Mouse (Mus musculus): ENCODE measurements around the gene N4bp3. TPM values are rescaled to one million over a fixed set of nuclear protein-coding genes. Genes with fewer than 3 reads are reported as not detected.
"Not testable (repeated sequence)": the region's sequence is repeated elsewhere in the genome, so short reads cannot be mapped to it uniquely, and the experiment has no call there.

N4bp3 gene
- total RNA-seq, 2 experiments from 2014 or later, result 8.7 to 12.2 TPM

DNA sequence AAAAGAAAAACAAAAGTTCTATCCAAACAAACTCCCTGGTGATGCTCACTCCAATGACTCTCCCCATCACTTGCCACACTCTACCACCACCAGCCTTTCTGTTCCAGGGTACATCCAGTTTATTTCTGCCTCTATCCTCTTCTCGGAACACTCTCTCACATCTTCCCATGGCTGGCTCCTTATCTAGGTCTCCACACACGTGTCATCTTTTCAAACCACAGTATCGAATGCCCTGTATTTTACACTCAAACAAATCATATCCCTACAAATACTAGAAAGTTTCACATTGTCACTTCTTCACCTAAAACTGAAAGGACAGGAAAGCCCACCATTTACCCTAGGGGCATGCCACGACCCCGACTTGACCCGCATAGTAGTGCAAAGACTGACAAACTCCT lies 15.5 kb downstream of the N4bp3 start:
- intact Hi-C loops (cut with DNase I; ENCODE audit: low total_unique reads), result no loop called here
- DNase-seq, result no peak

DNA sequence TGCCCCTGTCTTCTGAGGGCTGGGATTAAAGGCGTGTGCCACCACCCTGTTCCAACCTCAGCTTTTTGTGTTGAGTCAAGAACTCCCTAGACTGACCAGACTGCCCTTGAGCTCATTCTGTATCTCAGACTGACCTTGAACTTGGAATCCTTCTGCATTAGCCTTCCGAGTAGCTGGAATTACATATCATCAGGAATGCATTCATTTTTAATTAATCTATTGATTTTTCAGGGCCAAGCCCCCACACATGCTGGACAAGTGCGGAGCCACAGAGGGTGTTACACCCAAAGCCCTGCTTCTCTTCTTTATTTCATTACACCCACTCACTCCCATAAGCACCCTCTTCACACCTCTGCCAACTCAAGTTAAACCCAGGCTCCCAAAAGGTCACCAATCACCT lies 16.9 kb downstream of the N4bp3 start:
- intact Hi-C loops (cut with DNase I; ENCODE audit: low total_unique reads), result no loop called here
- no peak for DNase-seq

DNA sequence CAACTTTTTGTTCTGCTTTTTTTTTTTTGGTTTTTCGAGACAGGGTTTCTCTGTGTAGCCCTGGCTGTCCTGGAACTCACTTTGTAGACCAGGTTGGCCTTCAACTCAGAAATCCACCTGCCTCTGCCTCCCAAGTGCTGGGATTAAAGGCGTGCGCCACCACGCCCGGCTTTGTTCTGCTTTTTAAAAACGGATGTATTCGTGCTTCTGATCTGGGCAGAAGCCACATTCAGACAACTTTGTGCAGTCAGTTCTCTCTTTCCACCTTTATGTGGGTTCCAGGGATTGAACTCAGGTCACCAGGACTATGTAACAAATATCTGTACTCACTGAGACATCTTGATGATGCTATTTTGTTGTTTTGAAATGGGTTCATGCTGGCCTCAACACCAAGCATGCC lies 17.4 kb downstream of the N4bp3 start:
- DNase-seq, result not testable (repeated sequence)

DNA sequence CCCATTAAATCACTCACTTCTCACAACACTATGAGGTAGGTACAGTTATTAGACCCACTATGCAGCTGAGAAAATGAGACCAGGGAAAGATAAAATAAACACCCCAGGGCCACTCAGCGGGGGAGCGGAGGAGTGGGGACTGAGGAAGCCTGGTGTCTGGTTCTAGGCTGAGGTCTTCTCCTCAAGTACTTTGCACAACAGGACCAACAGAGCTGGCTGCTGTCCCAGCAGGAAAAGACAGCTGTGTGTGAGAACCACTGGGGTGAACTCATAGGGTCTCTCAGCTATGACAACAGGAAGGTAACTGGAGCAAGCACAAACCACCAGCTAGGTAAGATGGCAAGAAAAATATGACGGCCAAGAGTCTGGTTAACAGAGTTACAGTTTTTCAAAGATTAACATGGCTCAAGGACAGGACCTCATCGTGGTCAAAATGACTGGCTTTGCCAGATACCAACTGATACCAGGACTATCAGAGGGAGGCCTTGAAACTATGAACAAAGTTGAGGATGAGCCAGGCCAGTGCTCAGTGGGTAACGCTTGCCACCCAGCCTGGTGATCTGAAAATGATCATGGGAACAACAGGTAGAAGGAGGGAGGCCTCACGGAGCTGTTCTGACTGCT lies 18.4 kb downstream of the N4bp3 start:
- DNase-seq, result no peak
- intact Hi-C loops (cut with DNase I; ENCODE audit: low total_unique reads), result no loop called here

More for the DNA sequence above, 17.4 kb downstream of the N4bp3 start:
- intact Hi-C loops (cut with DNase I; ENCODE audit: low total_unique reads), result not testable (repeated sequence)

- DNase-seq, result no peak
- intact Hi-C loops (cut with DNase I; ENCODE audit: low total_unique reads), result no loop called here
Observed at GRCm38 (mm10) chr11:51629651-51630314, 20.9 kb downstream of the N4bp3 start.

GRCm38 (mm10) chr11:51627907-51628306 lies 22.7 kb downstream of the N4bp3 start:
- no peak for DNase-seq
- intact Hi-C loops (cut with DNase I; ENCODE audit: low total_unique reads), result no loop called here

DNA sequence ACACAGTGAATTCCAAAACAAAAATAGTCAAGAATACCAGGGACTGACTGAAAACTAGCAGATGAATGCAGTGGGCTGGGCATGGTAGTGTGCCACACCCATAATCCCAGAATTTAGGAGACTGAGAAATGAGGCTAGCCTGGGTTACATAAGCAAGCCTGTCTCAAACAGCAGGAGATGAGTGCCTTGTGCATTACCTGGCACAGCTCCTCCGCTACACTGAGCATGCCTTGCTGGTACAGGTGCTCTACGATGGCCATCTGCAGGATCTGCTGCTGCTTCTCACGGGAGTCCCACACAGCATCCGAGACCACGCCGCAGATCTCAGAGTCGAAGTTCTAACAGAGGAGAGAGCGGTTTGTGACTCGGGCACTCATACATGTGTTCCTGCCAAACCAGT lies 23.2 kb downstream of the N4bp3 start:
- intact Hi-C loops (cut with DNase I; ENCODE audit: low total_unique reads), result no loop called here
- no peak for DNase-seq

GRCm38 (mm10) chr11:51625187-51625820 lies 25.3 kb downstream of the N4bp3 start:
- intact Hi-C loops (cut with DNase I; ENCODE audit: low total_unique reads), result no loop called here
- no peak for DNase-seq

DNA sequence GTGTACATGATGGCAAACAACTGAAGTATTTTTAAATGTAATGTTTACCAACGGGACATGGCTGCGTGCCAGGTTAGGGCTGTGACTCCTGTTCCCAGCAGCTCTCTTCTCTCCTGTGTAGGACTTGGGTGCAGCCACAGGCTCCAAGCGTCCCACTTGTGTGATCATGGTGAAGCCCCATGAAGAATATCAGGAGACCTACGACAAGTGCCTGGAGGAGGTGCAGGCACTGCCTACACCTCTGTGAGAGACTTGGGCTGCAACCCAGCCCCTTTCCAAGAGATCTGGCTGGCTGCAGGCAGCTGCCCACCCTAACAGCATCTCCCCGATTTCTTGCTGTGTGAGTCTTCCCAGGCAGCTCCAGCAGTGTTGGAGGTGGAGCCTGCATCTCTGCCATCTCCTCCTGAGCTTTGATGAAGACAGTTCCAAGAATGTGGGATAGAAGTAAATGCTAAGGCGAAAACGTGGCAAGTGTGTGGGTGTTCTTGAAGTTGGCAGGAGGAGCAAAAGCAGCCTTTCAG lies 27.6 kb downstream of the N4bp3 start:
- intact Hi-C loops (cut with DNase I; ENCODE audit: low total_unique reads), result no loop called here
- DNase-seq, result no peak

GRCm38 (mm10) chr11:51621776-51622175 lies 28.9 kb downstream of the N4bp3 start:
- intact Hi-C loops (cut with DNase I; ENCODE audit: low total_unique reads), result no loop called here
- no peak for DNase-seq

DNA sequence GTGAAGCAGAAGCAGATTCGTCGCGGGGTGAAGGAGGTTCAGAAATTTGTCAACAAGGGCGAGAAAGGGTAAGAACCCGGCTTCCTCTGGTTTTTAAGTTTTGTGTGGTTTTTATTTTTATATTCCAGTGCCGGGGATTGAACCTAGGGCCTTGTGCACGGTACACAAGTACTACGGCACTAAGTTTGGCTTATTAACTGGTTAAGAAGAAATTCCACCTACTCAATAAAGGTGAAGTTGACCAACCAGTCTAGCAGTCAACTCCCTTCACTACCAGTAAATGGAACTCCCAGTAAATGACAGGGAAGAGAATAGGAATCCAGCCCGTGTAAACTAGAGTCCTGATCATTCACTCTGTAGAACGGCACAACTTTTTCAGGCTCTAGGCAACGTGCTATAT lies 30.6 kb downstream of the N4bp3 start:
- DNase-seq, result no peak
- intact Hi-C loops (cut with DNase I; ENCODE audit: low total_unique reads), result no loop called here

GRCm38 (mm10) chr11:51619409-51620060 lies 31.1 kb downstream of the N4bp3 start, which contains the start of gene Nhp2:
Gene Nhp2, plus strand, starts transcription at chr11:51619735.
- intact Hi-C loops (cut with DNase I; ENCODE audit: low total_unique reads), result loop anchor here (2.0 kb wide), 1 partner anchor 63 kb away; no protein-coding TSS in a partner anchor
- DNase-seq, result peak; percentile 93

GRCm38 (mm10) chr11:51618894-51619408 lies 31.7 kb downstream of the N4bp3 start:
- no peak for DNase-seq
- intact Hi-C loops (cut with DNase I; ENCODE audit: low total_unique reads), result loop anchor here (2.0 kb wide), 1 partner anchor 64 kb away; no protein-coding TSS in a partner anchor

DNA sequence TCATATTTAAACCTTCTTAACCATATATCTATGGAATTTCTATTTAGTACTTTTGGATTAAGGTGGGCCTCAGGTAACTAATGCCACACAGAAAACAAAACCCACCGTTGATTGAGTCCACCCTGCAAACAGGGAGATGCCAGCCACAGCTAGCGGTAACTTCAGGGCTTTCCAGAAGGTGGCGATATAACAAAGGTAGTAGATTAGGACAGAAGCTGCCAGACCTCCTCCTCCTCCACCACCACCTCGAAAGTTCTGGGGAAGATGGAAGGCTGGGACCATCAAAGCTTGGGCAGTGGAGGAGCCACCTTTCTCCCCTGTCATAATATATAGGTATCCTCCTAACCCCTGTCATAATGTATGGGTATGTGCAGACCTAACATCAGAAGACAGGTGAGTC lies 32.9 kb downstream of the N4bp3 start:
- peak; percentile 49 for DNase-seq
- intact Hi-C loops (cut with DNase I; ENCODE audit: low total_unique reads), result loop anchor here (2.0 kb wide), 1 partner anchor 65 kb away; no protein-coding TSS in a partner anchor

DNA sequence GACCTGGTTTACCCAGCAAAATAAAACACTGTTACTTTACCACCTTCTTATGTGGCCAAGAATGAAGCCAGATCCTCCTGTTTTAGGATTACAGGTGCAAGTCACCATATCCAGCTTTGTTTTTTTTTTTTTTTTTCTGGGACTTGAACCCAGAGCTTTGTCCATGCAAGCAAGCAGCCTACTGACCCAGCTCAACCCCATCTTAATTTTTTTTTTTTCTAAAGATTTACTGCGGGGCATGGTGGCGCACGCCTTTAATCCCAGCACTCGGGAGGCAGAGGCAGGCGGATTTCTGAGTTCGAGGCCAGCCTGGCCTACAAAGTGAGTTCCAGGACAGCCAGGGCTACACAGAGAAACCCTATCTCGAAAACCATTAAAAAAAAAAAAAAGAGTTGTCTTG lies 34.5 kb downstream of the N4bp3 start:
- intact Hi-C loops (cut with DNase I; ENCODE audit: low total_unique reads); DNase-seq: not testable (repeated sequence)

DNA sequence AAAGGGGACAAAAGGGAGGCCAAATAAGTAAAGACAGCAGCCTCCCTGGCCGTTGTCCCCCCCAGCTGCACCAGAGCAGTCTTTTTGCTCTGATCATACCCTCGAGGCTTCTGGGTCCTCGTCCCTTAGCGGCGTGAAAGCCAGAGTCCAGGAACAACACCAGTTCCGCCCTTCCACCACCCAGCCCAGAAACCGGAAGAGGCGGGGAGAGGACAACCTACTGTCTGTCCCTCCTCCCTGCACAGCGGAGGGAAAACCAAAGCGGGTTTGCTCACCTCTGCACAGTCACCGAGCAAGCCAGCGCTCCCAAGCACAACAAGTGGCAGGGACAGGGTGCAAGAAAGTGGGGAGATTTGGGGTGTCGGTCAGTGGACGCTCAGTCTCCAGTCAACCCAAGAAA lies 35.0 kb downstream of the N4bp3 start:
- peak; percentile 69 for DNase-seq
- intact Hi-C loops (cut with DNase I; ENCODE audit: low total_unique reads), result no loop called here

DNA sequence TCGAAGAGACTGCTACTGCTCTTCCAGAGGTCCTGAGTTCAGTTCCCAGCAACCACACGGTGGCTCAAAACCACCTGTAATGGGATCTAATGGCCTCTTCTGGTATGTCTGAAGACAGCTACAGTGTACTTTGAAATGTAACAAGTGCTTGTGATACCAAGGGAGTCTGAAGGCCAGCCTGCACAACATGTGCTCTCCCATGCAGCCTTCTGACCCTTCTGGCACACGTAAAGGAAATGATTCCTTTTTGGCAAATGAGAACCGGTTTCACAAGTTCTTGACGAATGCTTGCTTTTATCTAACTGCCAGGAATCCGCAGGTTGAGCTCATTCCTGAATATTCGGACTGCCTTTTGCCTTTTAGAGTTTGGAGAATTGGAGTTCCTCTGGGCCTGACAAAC lies 35.5 kb downstream of the N4bp3 start:
- DNase-seq, result no peak
- intact Hi-C loops (cut with DNase I; ENCODE audit: low total_unique reads), result no loop called here

GRCm38 (mm10) chr11:51614256-51614655 lies 36.4 kb downstream of the N4bp3 start:
- intact Hi-C loops (cut with DNase I; ENCODE audit: low total_unique reads), result no loop called here
- DNase-seq, result no peak

DNA sequence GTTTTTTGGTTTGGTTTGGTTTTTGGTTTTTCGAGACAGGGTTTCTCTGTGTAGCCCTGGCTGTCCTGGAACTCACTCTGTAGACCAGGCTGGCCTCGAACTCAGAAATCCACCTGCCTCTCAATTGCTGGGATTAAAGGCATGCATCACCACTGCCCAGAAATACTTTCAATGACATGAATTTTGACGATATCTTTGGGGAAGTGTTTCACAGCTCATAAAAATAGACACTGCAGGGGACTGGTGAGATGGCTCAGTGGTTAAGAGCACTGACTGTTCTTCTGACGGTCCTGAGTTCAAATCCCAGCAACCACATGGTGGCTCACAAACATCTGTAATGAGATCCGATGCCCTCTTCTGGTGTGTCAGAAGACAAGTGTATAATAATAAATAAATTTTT lies 40.7 kb downstream of the N4bp3 start:
- DNase-seq; intact Hi-C loops (cut with DNase I; ENCODE audit: low total_unique reads): not testable (repeated sequence)
